Mouse (Mus musculus): ENCODE results near the gene Mical3. TPM values are rescaled to one million over a fixed set of nuclear protein-coding genes. Genes with fewer than 3 reads are reported as not detected.

The Mical3 gene
- total RNA-seq, 1 experiment = 30.0 TPM

DNA sequence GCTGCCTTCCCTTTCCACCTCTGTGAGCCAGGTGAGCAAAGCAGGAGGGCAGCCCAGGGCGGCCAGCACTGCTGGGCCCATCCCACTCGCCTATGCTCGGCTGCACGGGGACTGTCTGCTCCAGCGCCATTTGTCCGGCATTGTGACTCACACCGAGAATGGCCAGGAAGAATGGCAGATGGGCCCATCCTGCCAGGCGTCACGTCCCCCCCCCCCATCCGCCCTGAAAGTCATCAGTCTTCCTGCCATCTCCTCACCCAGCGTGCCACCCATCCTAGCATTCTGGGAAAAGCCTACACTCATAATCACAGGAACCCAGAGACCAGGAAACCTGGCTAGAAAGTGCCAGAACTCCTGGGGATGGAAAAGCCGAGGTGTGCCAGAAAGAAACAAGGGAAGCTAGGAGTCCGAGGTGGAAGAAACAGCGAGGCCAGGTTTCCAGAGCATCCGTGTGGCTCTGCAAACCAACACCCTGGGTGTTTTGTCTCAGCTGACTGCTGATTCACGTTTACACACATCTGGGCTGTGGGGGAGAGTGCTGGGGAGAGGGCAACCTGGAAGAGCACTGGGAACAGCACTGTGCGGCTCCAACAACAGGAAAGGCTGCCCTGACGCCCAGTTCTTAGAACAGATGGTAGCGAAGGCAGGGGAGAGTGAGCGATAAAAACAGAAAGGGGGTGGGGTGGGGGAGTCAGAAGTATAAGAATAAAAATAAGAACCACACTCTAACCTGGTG lies 85.3 kb downstream of the Mical3 start:
- H3K9ac ChIP-seq (ENCODE audit: insufficient read depth, low read depth, low read length, poor library complexity, severe bottlenecking) = no peak overlapping the region
- peaks cover 3% of the 10 kb centered on the region; the same call in 1 of the 2 replicates for H3K36me3 ChIP-seq (ENCODE audit: control insufficient read depth, insufficient read depth, low read length, poor library complexity, severe bottlenecking)
- peak overlapping the region in 1 of 2 experiments; percentile 46; a peak in 1 of 4 replicates for H3K4me3 ChIP-seq (ENCODE audit: insufficient read depth in 1 of 2, low read depth in 1 of 2, low read length in 2 of 2, poor library complexity in 1 of 2, severe bottlenecking in 1 of 2)
- no peak overlapping the region for H3K27ac ChIP-seq (ENCODE audit: insufficient read depth, low read depth, low read length, poor library complexity, severe bottlenecking)
- no peaks in the 10 kb centered on the region for H3K9me3 ChIP-seq (ENCODE audit: control insufficient read depth, insufficient read depth, low read depth, low read length)
- in situ Hi-C loops (cut with MboI; ENCODE audit: low sequenced_read_pairs in 2 of 2, unreplicated experiment in 2 of 2) = no loop called here
- H3K4me1 ChIP-seq (ENCODE audit: control insufficient read depth in 2 of 2, insufficient read depth in 2 of 2, low read length in 2 of 2, poor library complexity in 1 of 2) = peaks cover 3 to 4% of the 10 kb centered on the region in 2 experiments; a peak in 2 of 4 replicates
- no peak for TF ChIP-seq CHD2 (IDR thresholded peaks at IDR 0.05; ENCODE audit: low read depth, low read length)
- TF ChIP-seq ZC3H11A (IDR thresholded peaks at IDR 0.05; ENCODE audit: borderline replicate concordance, low read depth, low read length) = no peak
- TF ChIP-seq MAFK (IDR thresholded peaks at IDR 0.05; ENCODE audit: insufficient read depth, low read depth, low read length) = no peak
- TF ChIP-seq ZNF384 (IDR thresholded peaks at IDR 0.05; ENCODE audit: low read depth, low read length) = no peak
- TF ChIP-seq HCFC1 (IDR thresholded peaks at IDR 0.05; ENCODE audit: borderline replicate concordance, insufficient read depth, low read length) = no peak
- DNase-seq (ENCODE audit: low read depth, low spot score) = no peak

DNA sequence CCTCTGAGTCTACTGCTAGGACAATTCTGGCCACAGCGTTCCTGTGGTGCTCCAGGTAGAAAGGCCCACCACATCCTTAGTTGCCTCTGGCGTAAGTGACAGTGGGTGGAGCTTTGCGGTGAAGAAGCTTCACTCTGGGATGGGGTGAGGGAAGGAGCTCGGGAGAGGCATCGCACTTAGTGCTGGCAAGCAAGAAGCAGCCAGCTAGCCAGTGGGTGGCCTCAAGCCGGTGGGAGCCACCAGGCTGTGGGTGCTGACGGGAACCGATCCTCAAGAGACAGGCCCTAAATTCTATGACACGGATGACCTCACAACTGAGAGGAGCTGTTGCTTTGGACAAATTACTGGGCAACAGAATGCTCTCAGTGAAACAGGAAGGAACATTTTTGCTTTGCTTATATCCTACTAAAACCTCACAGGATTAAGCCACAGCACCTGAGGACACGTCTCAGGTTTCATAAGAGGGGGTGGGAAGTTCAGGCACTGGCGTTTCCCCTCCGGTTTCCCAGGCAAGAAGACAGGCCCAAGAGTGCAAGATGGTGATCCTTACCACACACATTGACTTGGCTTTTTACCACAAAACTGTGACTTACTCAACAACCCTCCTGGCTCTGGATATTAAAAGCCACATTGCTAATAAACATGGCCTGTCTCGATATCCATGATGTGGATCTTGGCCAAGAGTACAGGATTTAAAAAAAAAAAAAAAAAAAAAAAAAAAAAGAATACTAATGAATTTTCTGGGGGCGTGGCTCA lies 87.2 kb downstream of the Mical3 start:
- TF ChIP-seq ZNF384 (IDR thresholded peaks at IDR 0.05; ENCODE audit: low read depth, low read length) = peak; percentile 45; the same call in 1 of the 2 replicates
- TF ChIP-seq HCFC1 (IDR thresholded peaks at IDR 0.05; ENCODE audit: borderline replicate concordance, insufficient read depth, low read length) = no peak
- Histone ChIP-seq H3K4me1 (ENCODE audit: control insufficient read depth in 2 of 2, insufficient read depth in 2 of 2, low read length in 2 of 2, poor library complexity in 1 of 2) (peaks cover 3 to 4% of the 10 kb centered on the region in 2 experiments; a peak in 2 of 4 replicates), H3K4me3 (ENCODE audit: insufficient read depth in 1 of 2, low read depth in 1 of 2, low read length in 2 of 2, poor library complexity in 1 of 2, severe bottlenecking in 1 of 2) (no peak overlapping the region), H3K9ac (ENCODE audit: insufficient read depth, low read depth, low read length, poor library complexity, severe bottlenecking) (no peak overlapping the region), H3K9me3 (ENCODE audit: control insufficient read depth, insufficient read depth, low read depth, low read length) (no peaks in the 10 kb centered on the region), H3K36me3 (ENCODE audit: control insufficient read depth, insufficient read depth, low read length, poor library complexity, severe bottlenecking) (peaks cover 7% of the 10 kb centered on the region; the same call in 1 of the 2 replicates), H3K27ac (ENCODE audit: insufficient read depth, low read depth, low read length, poor library complexity, severe bottlenecking) (no peak overlapping the region)
- no peak for DNase-seq (ENCODE audit: low read depth, low spot score)
- in situ Hi-C loops (cut with MboI; ENCODE audit: low sequenced_read_pairs in 2 of 2, unreplicated experiment in 2 of 2) = no loop called here

DNA sequence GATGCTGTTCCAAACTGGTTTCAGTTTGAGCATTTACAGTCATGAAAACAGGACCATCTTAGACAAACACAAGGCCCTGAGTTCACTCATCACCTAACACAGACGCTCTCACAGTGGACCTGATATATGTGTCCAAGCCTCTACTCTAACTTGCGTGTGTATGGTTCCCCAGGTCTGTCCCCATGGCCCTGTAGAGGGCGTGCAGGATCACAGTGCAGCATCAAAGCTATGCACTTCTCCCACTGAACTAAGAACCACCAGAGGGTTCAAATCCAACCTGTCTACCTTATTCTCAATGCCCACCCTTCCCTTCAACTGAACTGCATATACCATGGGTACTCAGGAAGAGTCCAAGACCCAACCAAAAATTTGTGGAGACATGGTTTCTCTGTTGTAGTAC lies 91.1 kb downstream of the Mical3 start:
- Histone ChIP-seq H3K9ac (ENCODE audit: insufficient read depth, low read depth, low read length, poor library complexity, severe bottlenecking) (no peak overlapping the region), H3K9me3 (ENCODE audit: control insufficient read depth, insufficient read depth, low read depth, low read length) (no peaks in the 10 kb centered on the region), H3K36me3 (ENCODE audit: control insufficient read depth, insufficient read depth, low read length, poor library complexity, severe bottlenecking) (peaks cover 21% of the 10 kb centered on the region; the same call in 1 of the 2 replicates), H3K4me1 (ENCODE audit: control insufficient read depth in 2 of 2, insufficient read depth in 2 of 2, low read length in 2 of 2, poor library complexity in 1 of 2) (no peaks in the 10 kb centered on the region; a peak in 1 of 4 replicates), H3K27ac (ENCODE audit: insufficient read depth, low read depth, low read length, poor library complexity, severe bottlenecking) (no peak overlapping the region), H3K4me3 (ENCODE audit: insufficient read depth in 1 of 2, low read depth in 1 of 2, low read length in 2 of 2, poor library complexity in 1 of 2, severe bottlenecking in 1 of 2) (no peak overlapping the region)
- in situ Hi-C loops (cut with MboI; ENCODE audit: low sequenced_read_pairs in 2 of 2, unreplicated experiment in 2 of 2) = no loop called here
- TF ChIP-seq CHD2 (IDR thresholded peaks at IDR 0.05; ENCODE audit: low read depth, low read length) (no peak), ZC3H11A (IDR thresholded peaks at IDR 0.05; ENCODE audit: borderline replicate concordance, low read depth, low read length) (no peak), ZNF384 (IDR thresholded peaks at IDR 0.05; ENCODE audit: low read depth, low read length) (no peak), HCFC1 (IDR thresholded peaks at IDR 0.05; ENCODE audit: borderline replicate concordance, insufficient read depth, low read length) (no peak), MAFK (IDR thresholded peaks at IDR 0.05; ENCODE audit: insufficient read depth, low read depth, low read length) (no peak)
- no peak for DNase-seq (ENCODE audit: low read depth, low spot score)

DNA sequence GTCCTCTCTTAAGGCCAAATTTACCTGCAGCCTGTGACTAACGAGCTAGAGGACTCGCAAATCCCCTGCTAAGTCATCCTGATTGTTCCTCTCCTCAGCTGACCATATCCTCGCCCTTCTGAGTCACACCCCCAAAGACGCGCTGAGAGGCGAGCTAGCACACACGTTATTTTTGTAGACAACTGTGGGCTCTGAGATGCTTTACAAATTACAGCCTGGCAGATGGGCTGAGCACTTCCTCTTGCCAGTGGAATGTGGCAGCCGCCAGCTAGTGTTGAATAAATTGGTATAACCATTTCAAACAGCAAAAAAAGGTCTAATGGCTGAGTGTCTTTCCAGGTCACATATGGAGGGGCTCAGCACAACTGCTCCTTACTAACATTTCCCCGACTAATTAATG lies 91.5 kb downstream of the Mical3 start:
- H3K4me1 ChIP-seq (ENCODE audit: control insufficient read depth in 2 of 2, insufficient read depth in 2 of 2, low read length in 2 of 2, poor library complexity in 1 of 2) = no peaks in the 10 kb centered on the region; a peak in 1 of 4 replicates
- H3K9me3 ChIP-seq (ENCODE audit: control insufficient read depth, insufficient read depth, low read depth, low read length) = no peaks in the 10 kb centered on the region
- in situ Hi-C loops (cut with MboI; ENCODE audit: low sequenced_read_pairs in 2 of 2, unreplicated experiment in 2 of 2) = no loop called here
- no peak for TF ChIP-seq MAFK (IDR thresholded peaks at IDR 0.05; ENCODE audit: insufficient read depth, low read depth, low read length)
- TF ChIP-seq CHD2 (IDR thresholded peaks at IDR 0.05; ENCODE audit: low read depth, low read length) = no peak
- no peak for TF ChIP-seq HCFC1 (IDR thresholded peaks at IDR 0.05; ENCODE audit: borderline replicate concordance, insufficient read depth, low read length)
- TF ChIP-seq ZNF384 (IDR thresholded peaks at IDR 0.05; ENCODE audit: low read depth, low read length) = no peak
- no peak for TF ChIP-seq ZC3H11A (IDR thresholded peaks at IDR 0.05; ENCODE audit: borderline replicate concordance, low read depth, low read length)
- H3K36me3 ChIP-seq (ENCODE audit: control insufficient read depth, insufficient read depth, low read length, poor library complexity, severe bottlenecking) = peaks cover 21% of the 10 kb centered on the region; the same call in 1 of the 2 replicates
- no peak overlapping the region for H3K4me3 ChIP-seq (ENCODE audit: insufficient read depth in 1 of 2, low read depth in 1 of 2, low read length in 2 of 2, poor library complexity in 1 of 2, severe bottlenecking in 1 of 2)
- no peak overlapping the region for H3K27ac ChIP-seq (ENCODE audit: insufficient read depth, low read depth, low read length, poor library complexity, severe bottlenecking)
- H3K9ac ChIP-seq (ENCODE audit: insufficient read depth, low read depth, low read length, poor library complexity, severe bottlenecking) = no peak overlapping the region
- DNase-seq (ENCODE audit: low read depth, low spot score) = no peak

All from ES-E14 (cell line).